Mouse (Mus musculus) hindbrain, postnatal 0 days (tissue): Measurements from ENCODE around the gene Rab7. TPM values are rescaled to one million over a fixed set of nuclear protein-coding genes. Genes with fewer than 3 reads are reported as not detected.
A peak's percentile ranks its signal among the peaks of the same experiment; 100 is the strongest.
"Not testable (repeated sequence)": the region's sequence is repeated elsewhere in the genome, so short reads cannot be mapped to it uniquely, and the experiment has no call there.

Experiments used
- ATAC-seq: fragments of 200-750 bp; cut with Nextera tagmentation; 2 replicates; pipeline ENCODE4 v1.8.0; 2017; ENCODE audit warnings: mild to moderate bottlenecking, moderate TSS enrichment, moderate library complexity
- DNase-seq: peaks from one replicate; pipeline ENCODE4 v3.0.0-alpha.2; 2015; ENCODE audit warnings: low spot score
- H3K27ac ChIP-seq: fragments of 300-500 bp; sonication (generic); 2 replicates; pipeline ENCODE4 v1.5.1; 2014; ENCODE audit warnings: mild to moderate bottlenecking
- H3K27me3 ChIP-seq: fragments of 300-500 bp; sonication (generic); 2 replicates; pipeline ENCODE4 v1.6.1; 2014; ENCODE audit warnings: low read length, mixed read lengths; ENCODE audit not compliant: insufficient read depth
- H3K36me3 ChIP-seq: fragments of 300-500 bp; sonication (generic); 2 replicates; pipeline ENCODE4 v1.6.1; 2014; ENCODE audit warnings: low read length, mixed read lengths; ENCODE audit not compliant: insufficient read depth
- H3K4me1 ChIP-seq: fragments of 300-500 bp; sonication (generic); 2 replicates; pipeline ENCODE4 v1.6.1; 2014; ENCODE audit warnings: antibody characterized with exemption, low read length, mixed read lengths; ENCODE audit not compliant: insufficient read depth
- H3K4me2 ChIP-seq: fragments of 300-500 bp; sonication (generic); 2 replicates; pipeline ENCODE4 v1.6.1; 2014; ENCODE audit warnings: low read depth, mild to moderate bottlenecking, low read length, moderate library complexity, mixed read lengths
- H3K4me3 ChIP-seq: fragments of 300-500 bp; sonication (generic); 2 replicates; pipeline ENCODE4 v1.5.1; 2014; ENCODE audit warnings: low read length
- H3K9ac ChIP-seq: fragments of 300-500 bp; sonication (generic); replicated peaks from 2 replicates; pipeline ENCODE4 v1.6.1; 2014; ENCODE audit warnings: mild to moderate bottlenecking, low read length, moderate library complexity, mixed read lengths
- H3K9me3 ChIP-seq: fragments of 300-500 bp; sonication (generic); 2 replicates; pipeline ENCODE4 v1.6.1; 2016; ENCODE audit warnings: low read length, mixed read lengths
- CTCF ChIP-seq: IDR thresholded peaks from 2 replicates; pipeline ENCODE4 v1.5.1; 2016; ENCODE audit warnings: antibody characterized with exemption, control low read depth, low read depth
- WGBS: fragments of 180-500 bp; shearing (Covaris S2); extraction: QIAGEN DNeasy Blood & Tissue Kit; methylation state at CpG from one replicate; pipeline ENCODE4 v1.1.7; 2014; 5-methylcytosine and 5-hydroxymethylcytosine counted together
- microRNA-seq, 2 experiments: library from miRNA; unstranded; fragments of <30 nt; microRNA quantifications; one replicate each; pipeline ENCODE4; 2016
- polyA plus RNA-seq: library from polyadenylated mRNA; unstranded; fragments of >200 nt; fragmentation: Nextera tagmentation; extraction: Ambion mirVana; gene quantifications from 2 replicates; pipeline ENCODE4 v1.2.1, GENCODE M21; 2015
- total RNA-seq: library from RNA; depleted of rRNA; stranded (reverse); fragments of >200 nt; gene quantifications from 2 replicates; pipeline ENCODE4 v1.2.3, GENCODE M21; 2014; rRNA removed

The Rab7 gene
- total and polyA plus RNA-seq, 2 experiments from 2014 or later: 90.0 to 345 TPM

DNA sequence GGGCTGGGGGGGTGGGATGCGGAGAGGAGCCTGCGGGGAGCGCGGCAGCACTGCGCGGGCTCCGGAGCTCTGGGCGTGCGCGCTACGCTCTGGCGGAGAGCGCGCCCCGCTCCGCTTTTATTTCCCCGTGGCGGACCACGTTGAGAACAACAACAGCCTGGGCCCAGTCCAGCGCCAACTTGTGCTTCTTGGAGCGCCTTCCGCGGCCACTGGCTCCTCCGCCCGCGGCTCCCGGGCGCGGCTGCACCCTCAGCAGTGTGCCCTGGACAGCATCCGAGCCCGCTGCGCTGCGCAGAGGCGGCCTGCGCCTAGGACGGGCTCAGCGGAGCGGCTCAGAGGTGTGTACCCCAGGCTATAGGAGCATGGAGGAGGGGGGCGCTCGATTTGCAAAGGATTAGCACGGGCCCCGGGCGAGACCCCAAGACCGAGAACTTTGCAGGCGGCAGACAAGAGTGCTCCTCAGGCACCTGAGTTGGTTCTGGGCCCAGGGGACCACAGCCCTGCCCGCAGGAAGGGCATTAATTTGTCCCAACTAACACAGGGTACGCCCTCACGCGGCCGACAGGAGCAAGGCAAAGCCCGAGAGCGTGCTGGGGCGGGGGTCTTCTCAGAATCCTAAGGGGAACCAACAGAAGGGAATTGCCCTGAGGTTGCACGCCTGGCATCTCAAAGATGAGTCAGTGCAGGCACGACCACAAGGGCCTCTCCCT is 63.4 kb downstream of the Rab7 start, which contains the start of gene H1fx:
H1fx (minus strand) TSS at position 91 of the 710 bp plus-strand sequence.
- Histone ChIP-seq H3K27ac (peak within 1 kb of the TSS; percentile 87), H3K9ac (peak within 1 kb of the TSS; percentile 70), H3K4me3 (peak within 1 kb of the TSS; percentile 71), H3K27me3 (no peaks in the 10 kb centered on the region), H3K36me3 (peaks cover 9% of the 10 kb centered on the region; the same call in 1 of the 2 replicates), H3K4me1 (peaks cover 8% of the 10 kb centered on the region; the same call in 1 of the 2 replicates), H3K4me2 (peak within 1 kb of the TSS; percentile 85), H3K9me3 (no peaks in the 10 kb centered on the region)
- peak; percentile 60 for TF ChIP-seq CTCF
- DNase-seq: peak; percentile 91
- under 1% methylated on average over 39 of the region's 55 CpGs for WGBS
- ATAC-seq: peak; percentile 84

DNA sequence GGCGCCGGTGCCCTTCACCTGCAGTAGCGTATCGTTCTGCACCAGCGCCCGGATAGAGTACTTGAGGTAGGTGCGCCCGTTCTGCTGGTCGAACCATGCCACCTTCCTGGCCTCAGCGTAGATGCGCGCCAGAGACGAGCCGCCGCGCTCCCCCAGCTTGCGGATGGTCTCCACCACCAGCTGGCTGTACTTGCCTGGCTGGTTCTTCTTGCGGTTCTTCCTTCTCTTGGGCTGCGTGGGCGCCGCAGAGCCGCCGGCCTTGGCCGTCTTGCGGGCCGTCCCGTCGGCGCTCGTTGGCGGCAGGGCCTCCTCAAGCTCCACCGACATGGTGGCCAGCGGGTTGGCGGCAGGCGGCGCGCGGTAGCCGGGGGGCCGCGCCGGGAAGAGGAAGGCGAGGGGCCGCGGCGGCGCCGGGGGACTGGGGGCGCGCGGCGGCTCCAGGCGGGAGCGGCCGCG is 64.0 kb downstream of the Rab7 start:
- ATAC-seq: peak; percentile 4; the same call in 1 of the 2 replicates
- Histone ChIP-seq H3K27ac (peak overlapping the region; percentile 87), H3K4me3 (peak overlapping the region; percentile 71), H3K4me1 (peaks cover 8% of the 10 kb centered on the region; the same call in 1 of the 2 replicates), H3K27me3 (no peaks in the 10 kb centered on the region), H3K9me3 (no peaks in the 10 kb centered on the region), H3K9ac (peak overlapping the region; percentile 70), H3K4me2 (peak overlapping the region; percentile 85), H3K36me3 (peaks cover 9% of the 10 kb centered on the region; the same call in 1 of the 2 replicates)
- WGBS: under 1% methylated on average over 46 of the region's 56 CpGs
- peak; percentile 49 for DNase-seq
- no peak for TF ChIP-seq CTCF

DNA sequence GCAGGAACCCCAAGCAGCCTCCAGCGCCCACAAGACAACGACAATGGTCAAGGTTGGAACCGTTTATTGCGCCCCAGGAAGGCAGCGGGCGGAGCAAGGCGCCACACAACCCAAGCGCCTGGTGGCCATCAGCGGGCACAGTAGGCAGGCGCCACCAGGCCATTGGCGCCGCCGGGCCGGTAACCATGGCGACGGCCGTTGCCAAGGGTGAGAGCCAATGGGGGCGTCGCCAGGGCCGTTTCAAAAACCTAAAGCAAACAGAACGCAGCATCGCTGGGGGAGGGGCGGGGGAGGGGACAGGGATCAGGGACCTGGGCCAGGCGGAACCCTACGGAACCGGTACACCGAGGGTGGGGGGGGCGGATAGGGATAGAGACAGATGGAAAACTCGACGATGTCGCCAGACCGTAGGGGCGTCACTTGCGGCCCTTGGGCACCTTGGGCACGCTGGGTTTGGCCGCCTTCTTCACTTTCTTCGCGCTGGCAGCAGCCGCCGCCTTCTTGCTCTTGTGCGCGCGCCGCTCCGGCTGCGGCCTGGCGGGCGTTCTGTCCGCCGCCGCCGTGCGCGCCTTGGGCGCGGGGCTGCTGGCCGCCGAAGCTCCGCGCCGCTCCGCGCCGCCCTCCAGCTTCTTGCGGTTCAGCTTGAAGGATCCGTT is 64.6 kb downstream of the Rab7 start:
- Histone ChIP-seq H3K4me3 (peak overlapping the region; percentile 71), H3K27me3 (no peaks in the 10 kb centered on the region), H3K4me1 (peaks cover 8% of the 10 kb centered on the region; the same call in 1 of the 2 replicates), H3K9ac (peak overlapping the region; percentile 70), H3K27ac (peak overlapping the region; percentile 87), H3K4me2 (peak overlapping the region; percentile 85), H3K36me3 (peaks cover 9% of the 10 kb centered on the region; the same call in 1 of the 2 replicates), H3K9me3 (no peaks in the 10 kb centered on the region)
- ATAC-seq (peak; percentile 92), DNase-seq (peak; percentile 95)
- 1% methylated on average over 57 of the region's 66 CpGs for WGBS
- peak; percentile 73 for TF ChIP-seq CTCF

DNA sequence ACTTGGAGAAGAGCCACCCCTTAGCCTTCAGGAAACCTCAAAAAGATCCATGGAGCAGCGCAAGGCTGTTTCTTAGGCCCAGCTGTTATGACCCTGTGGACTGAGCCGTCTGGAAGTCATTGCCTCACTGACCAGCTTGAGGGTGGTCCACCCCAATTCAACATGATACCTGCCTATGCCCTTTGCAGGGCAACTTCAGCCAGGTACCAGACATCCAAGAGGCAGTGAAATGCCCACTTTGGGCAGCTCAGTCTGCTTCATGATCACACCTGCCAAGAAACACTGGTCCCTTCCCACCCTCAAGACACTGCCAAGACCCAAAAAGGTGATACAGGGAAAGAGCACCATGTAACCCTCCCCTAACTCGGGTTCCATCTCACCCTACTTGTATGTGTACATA is 65.3 kb downstream of the Rab7 start:
- H3K4me2 ChIP-seq: peak overlapping the region; percentile 85
- H3K9me3 ChIP-seq: no peaks in the 10 kb centered on the region
- H3K36me3 ChIP-seq: peaks cover 4% of the 10 kb centered on the region; the same call in 1 of the 2 replicates
- ATAC-seq (no peak), DNase-seq (no peak)
- TF ChIP-seq CTCF: no peak
- no peaks in the 10 kb centered on the region for H3K27me3 ChIP-seq
- peaks cover 8% of the 10 kb centered on the region; the same call in 1 of the 2 replicates for H3K4me1 ChIP-seq
- 68% methylated on average over 3 of the region's 3 CpGs for WGBS
- H3K9ac ChIP-seq: no peak overlapping the region
- peak overlapping the region; percentile 87; the same call in 1 of the 2 replicates for H3K27ac ChIP-seq
- peak overlapping the region; percentile 71; the same call in 1 of the 2 replicates for H3K4me3 ChIP-seq

DNA sequence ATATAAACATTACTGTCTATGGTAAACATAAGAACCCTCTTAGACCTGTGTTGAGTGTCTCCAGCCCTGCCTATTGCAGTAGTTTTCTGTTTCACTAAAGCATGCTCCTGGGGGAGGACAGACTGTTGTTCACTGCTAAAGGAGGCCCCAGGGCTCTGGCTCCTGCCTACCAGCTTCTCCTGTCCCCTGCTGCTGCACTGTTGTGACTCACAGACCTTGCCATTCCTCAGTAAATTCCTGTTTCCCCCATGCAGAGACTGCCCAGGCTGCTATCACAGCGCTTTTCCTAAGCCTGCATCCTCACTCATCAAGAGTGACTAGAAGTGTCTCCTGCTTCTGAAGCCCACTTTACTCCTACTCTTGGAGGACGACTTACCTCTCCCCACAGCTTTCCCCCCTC is 75.0 kb downstream of the Rab7 start:
- ATAC-seq: no peak
- Histone ChIP-seq H3K9ac (no peak overlapping the region), H3K27me3 (no peaks in the 10 kb centered on the region), H3K27ac (no peak overlapping the region), H3K4me1 (no peaks in the 10 kb centered on the region), H3K4me2 (no peak overlapping the region), H3K9me3 (no peaks in the 10 kb centered on the region), H3K36me3 (no peaks in the 10 kb centered on the region), H3K4me3 (no peak overlapping the region)
- WGBS: 10% methylated on average over 2 of the region's 2 CpGs
- no peak for DNase-seq
- no peak for TF ChIP-seq CTCF

DNA sequence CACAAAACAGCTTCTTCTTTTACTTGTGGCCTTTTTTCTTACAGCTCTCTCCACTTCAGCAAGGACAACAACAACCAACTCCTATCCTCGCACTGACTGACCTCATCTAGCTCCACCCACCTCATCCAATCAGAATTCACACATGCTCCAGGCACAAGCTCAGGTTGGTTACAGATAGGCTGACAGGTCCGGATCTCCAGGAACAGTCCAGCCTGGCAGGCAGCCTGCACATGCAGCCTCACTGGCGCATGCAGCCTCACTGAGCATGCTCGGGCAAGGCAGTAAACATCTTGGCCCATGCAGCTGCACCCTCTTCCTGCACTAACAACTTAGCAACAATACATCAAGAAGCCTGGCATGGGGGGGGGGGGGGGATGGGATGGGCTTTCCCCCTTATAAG is 82.6 kb downstream of the Rab7 start:
- not testable (repeated sequence) for H3K9me3 ChIP-seq, H3K4me1 ChIP-seq, H3K4me2 ChIP-seq, H3K36me3 ChIP-seq, H3K27me3 ChIP-seq, H3K27ac ChIP-seq, H3K4me3 ChIP-seq, ATAC-seq, DNase-seq, H3K9ac ChIP-seq
- 72% methylated on average over 4 of the region's 4 CpGs for WGBS

Small RNA genes lying within 50 kb of the gene (microRNA-seq; reads per million reads assigned to microRNA genes)
- 0 to 0.35 reads per million in 2 experiments for gene Gm47286

Other genes starting within 250 kb of the Rab7 start
- gene Rab43, start 233.1 kb downstream of the Rab7 start, total RNA-seq: 18.6 and 27.3 TPM in 2 replicates
- gene Rab43, start 233.1 kb downstream of the Rab7 start, polyA plus RNA-seq: 7.4 and 8.0 TPM in 2 replicates
- 0.54 TPM in 1 of 2 replicates, not detected in the other for gene Gm45140, start 209.5 kb downstream of the Rab7 start, total RNA-seq
- gene Gm45140, start 209.5 kb downstream of the Rab7 start, polyA plus RNA-seq: 1.5 and 2.0 TPM in 2 replicates
- gene Isy1, start 206.5 kb downstream of the Rab7 start, total RNA-seq: 7.9 and 11.3 TPM in 2 replicates
- gene Isy1, start 206.5 kb downstream of the Rab7 start, polyA plus RNA-seq: 27.4 and 31.5 TPM in 2 replicates
- 196 and 209 TPM in 2 replicates for gene Cnbp, start 194.2 kb downstream of the Rab7 start, total RNA-seq
- 660 and 682 TPM in 2 replicates for gene Cnbp, start 194.2 kb downstream of the Rab7 start, polyA plus RNA-seq
- gene Copg1, start 157.5 kb downstream of the Rab7 start, total RNA-seq: 242 and 247 TPM in 2 replicates
- gene Copg1, start 157.5 kb downstream of the Rab7 start, polyA plus RNA-seq: 200 and 216 TPM in 2 replicates
- 21.1 and 22.5 TPM in 2 replicates for gene Hmces, start 131.3 kb downstream of the Rab7 start, total RNA-seq
- 35.8 and 36.8 TPM in 2 replicates for gene Hmces, start 131.3 kb downstream of the Rab7 start, polyA plus RNA-seq
- gene H1fx, start 63.6 kb downstream of the Rab7 start, total RNA-seq: 21.9 and 58.5 TPM in 2 replicates
- 56.3 and 61.3 TPM in 2 replicates for gene H1fx, start 63.6 kb downstream of the Rab7 start, polyA plus RNA-seq
- 225 and 245 TPM in 2 replicates for gene Rpn1, start 39.2 kb upstream of the Rab7 start, total RNA-seq
- gene Rpn1, start 39.2 kb upstream of the Rab7 start, polyA plus RNA-seq: 236 and 242 TPM in 2 replicates
- gene Gata2, start 148.6 kb upstream of the Rab7 start, total RNA-seq: 6.1 and 7.5 TPM in 2 replicates
- 17.9 and 19.7 TPM in 2 replicates for gene Gata2, start 148.6 kb upstream of the Rab7 start, polyA plus RNA-seq
- gene Dnajb8, start 177.0 kb upstream of the Rab7 start, total RNA-seq: not detected in 2 replicates
- gene Dnajb8, start 177.0 kb upstream of the Rab7 start, polyA plus RNA-seq: not detected in 2 replicates